In the genomic region with DNA sequence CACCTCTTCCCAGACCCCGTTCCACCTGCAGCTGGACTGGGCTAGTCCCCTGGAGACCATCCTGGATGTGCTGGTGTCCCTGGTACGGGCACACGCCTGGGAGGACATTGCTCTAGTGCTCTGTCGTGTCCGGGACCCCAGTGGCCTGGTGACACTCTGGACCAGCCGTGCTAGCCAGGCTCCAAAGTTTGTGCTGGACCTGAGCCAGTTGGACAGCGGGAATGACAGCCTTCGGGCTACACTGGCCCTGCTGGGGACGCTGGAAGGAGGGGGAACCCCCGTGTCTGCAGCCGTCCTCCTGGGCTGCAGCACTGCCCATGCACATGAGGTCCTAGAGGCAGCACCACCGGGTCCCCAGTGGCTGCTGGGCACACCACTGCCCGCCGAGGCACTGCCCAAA, we compare ENCODE assay signal across 12 mouse cellular contexts. TPM values are rescaled to one million over a fixed set of nuclear protein-coding genes. Genes with fewer than 3 reads are reported as not detected.
DNase-seq lines count a peak whose midpoint lies in the region; ATAC-seq and TF ChIP-seq lines count a peak whose summit lies in the region.
"Had no signal": no experiment of that assay in that cellular context is flagged by ENCODE, and none has a peak within 500 bp of the region (broad histone marks: within the 10 kb centered on the region; RNA-seq: fewer than 3 reads in every experiment).

No protein-coding gene starts in this region.

- 57% methylated on average over 14 of the region's 14 CpGs for WGBS in hindbrain, embryonic 13.5 days
- WGBS in hindbrain, postnatal 0 days, result 51% methylated on average over 14 of the region's 14 CpGs
- WGBS in lung, postnatal 0 days, result 41% methylated on average over 14 of the region's 14 CpGs
- 49% methylated on average over 14 of the region's 14 CpGs for whole genome bisulfite sequencing in liver, embryonic 16.5 days (ENCODE audit: insufficient replicate concordance)

- no peak overlapping the region for H3K4me2 ChIP-seq in hindbrain, embryonic 13.5 days
- no peak overlapping the region for H3K4me2 ChIP-seq in hindbrain, postnatal 0 days (ENCODE audit: low read depth, low read length)
- H3K4me2 ChIP-seq in lung, postnatal 0 days (replicated peaks; ENCODE audit: low read depth, low read length), result no peak overlapping the region
- H3K4me2 ChIP-seq in liver, embryonic 16.5 days (ENCODE audit: low read depth, low read length), result no peak overlapping the region

- TF ChIP-seq EP300 in lung, postnatal 0 days (IDR thresholded peaks at IDR 0.05), result no peak

- ATAC-seq in hindbrain, embryonic 13.5 days (ENCODE audit: low FRiP score), result no peak
- no peak for ATAC-seq in hindbrain, postnatal 0 days
- no peak for ATAC-seq in lung, postnatal 0 days
- ATAC-seq in liver, embryonic 16.5 days (ENCODE audit: low read depth), result peak; percentile 48; the same call in 1 of the 2 replicates

- no peaks in the 10 kb centered on the region for H3K9me3 ChIP-seq in hindbrain, embryonic 13.5 days
- H3K9me3 ChIP-seq in hindbrain, postnatal 0 days (ENCODE audit: low read length), result no peaks in the 10 kb centered on the region
- no peaks in the 10 kb centered on the region for H3K9me3 ChIP-seq in lung, postnatal 0 days (ENCODE audit: low read length)
- peaks cover 20% of the 10 kb centered on the region for H3K9me3 ChIP-seq in liver, embryonic 16.5 days (replicated peaks; ENCODE audit: control insufficient read depth, low read length)

- peaks cover 50% of the 10 kb centered on the region for H3K36me3 ChIP-seq in hindbrain, embryonic 13.5 days
- H3K36me3 ChIP-seq in hindbrain, postnatal 0 days (ENCODE audit: insufficient read depth, low read length), result peaks cover 12% of the 10 kb centered on the region; the same call in 1 of the 2 replicates
- peaks cover 27% of the 10 kb centered on the region for H3K36me3 ChIP-seq in lung, postnatal 0 days (ENCODE audit: insufficient read depth, low read length)
- H3K36me3 ChIP-seq in liver, embryonic 16.5 days (ENCODE audit: control insufficient read depth, insufficient read depth), result peaks cover 26% of the 10 kb centered on the region

- no peak overlapping the region for H3K27ac ChIP-seq in hindbrain, embryonic 13.5 days
- H3K27ac ChIP-seq in hindbrain, postnatal 0 days, result no peak overlapping the region
- no peak overlapping the region for H3K27ac ChIP-seq in lung, postnatal 0 days (ENCODE audit: low read length)
- no peak overlapping the region for H3K27ac ChIP-seq in liver, embryonic 16.5 days (ENCODE audit: low read length)
- H3K27ac ChIP-seq: heart, adult 2 months had no signal

- H3K27me3 ChIP-seq in hindbrain, embryonic 13.5 days, result peaks cover 57% of the 10 kb centered on the region
- H3K27me3 ChIP-seq in hindbrain, postnatal 0 days (ENCODE audit: insufficient read depth, low read length), result peaks cover 9% of the 10 kb centered on the region; the same call in 1 of the 2 replicates
- peaks cover 6% of the 10 kb centered on the region; the same call in 1 of the 2 replicates for H3K27me3 ChIP-seq in lung, postnatal 0 days (replicated peaks; ENCODE audit: insufficient read depth, low read length)
- peaks cover 35% of the 10 kb centered on the region for H3K27me3 ChIP-seq in liver, embryonic 16.5 days (ENCODE audit: control insufficient read depth, insufficient read depth, low read depth, low read length)

- TF ChIP-seq CTCF in hindbrain, postnatal 0 days (IDR thresholded peaks at IDR 0.05; ENCODE audit: low read depth), result no peak
- no peak for TF ChIP-seq CTCF in lung, postnatal 0 days (IDR thresholded peaks at IDR 0.05)

- no peak overlapping the region for H3K4me3 ChIP-seq in hindbrain, embryonic 13.5 days
- no peak overlapping the region for H3K4me3 ChIP-seq in hindbrain, postnatal 0 days (ENCODE audit: low read length)
- no peak overlapping the region for H3K4me3 ChIP-seq in lung, postnatal 0 days (ENCODE audit: low read depth, low read length)
- H3K4me3 ChIP-seq in liver, embryonic 16.5 days (ENCODE audit: low read depth, low read length), result no peak overlapping the region
- H3K4me3 ChIP-seq: heart, adult 2 months had no signal

- 0 out of 2 replicates have a peak overlapping the region, but pooled peaks have one; percentile 35 for H3K9ac ChIP-seq in hindbrain, embryonic 13.5 days
- no peak overlapping the region for H3K9ac ChIP-seq in hindbrain, postnatal 0 days (replicated peaks; ENCODE audit: low read length)
- no peak overlapping the region for H3K9ac ChIP-seq in lung, postnatal 0 days (replicated peaks; ENCODE audit: low read depth)
- no peak overlapping the region for H3K9ac ChIP-seq in liver, embryonic 16.5 days (ENCODE audit: low read depth, low read length)

- peak; percentile 60 for DNase-seq in adrenal gland, postnatal 10 days
- no peak for DNase-seq in adrenal gland, postnatal 25 days
- no peak for DNase-seq in hindbrain, postnatal 0 days (ENCODE audit: low spot score)
- DNase-seq in lung, postnatal 0 days (ENCODE audit: low spot score), result peak; percentile 27
- no peak for DNase-seq in lung, adult 18-20 months
- no peak for DNase-seq in frontal cortex, postnatal 36 days (ENCODE audit: low spot score in 2 of 2)
- DNase-seq: cerebellum, adult 11 months; embryo, embryonic 11 days; right cerebral cortex, postnatal 25 days had no signal

- peaks cover 10% of the 10 kb centered on the region for H3K4me1 ChIP-seq in hindbrain, embryonic 13.5 days (replicated peaks)
- H3K4me1 ChIP-seq in hindbrain, postnatal 0 days (ENCODE audit: insufficient read depth, low read length), result peaks cover 10% of the 10 kb centered on the region
- H3K4me1 ChIP-seq in lung, postnatal 0 days (ENCODE audit: insufficient read depth, low read depth, low read length), result 0 out of 2 replicates have a peak, but pooled peaks cover 4% of the 10 kb centered on the region
- peaks cover 3% of the 10 kb centered on the region for H3K4me1 ChIP-seq in liver, embryonic 16.5 days (ENCODE audit: control insufficient read depth, low read depth, low read length)

RNA-seq across cellular contexts. Expression of a gene that starts 2.3 kb away (rescaled TPM):
- total RNA-seq in adrenal gland, postnatal 10 days (2021), result under 1 TPM; 0.27 to 0.36 TPM
- 0.12 TPM in 1 of 2 replicates, not detected in the other for total RNA-seq in adrenal gland, postnatal 25 days (2021)
- polyA plus RNA-seq in hindbrain, embryonic 13.5 days (2015; fragmentation: Nextera tagmentation; extraction: Ambion mirVana), result 0.61 and 0.65 TPM in 2 replicates
- 0.68 and 0.97 TPM in 2 replicates for total RNA-seq in hindbrain, postnatal 0 days (2014; rRNA removed)
- 0.20 and 0.51 TPM in 2 replicates for polyA plus RNA-seq in hindbrain, postnatal 0 days (2015; fragmentation: Nextera tagmentation; extraction: Ambion mirVana)
- 0.24 and 0.32 TPM in 2 replicates for polyA plus RNA-seq in lung, postnatal 0 days (2015; fragmentation: Nextera tagmentation; extraction: Ambion mirVana)
- polyA plus RNA-seq in liver, embryonic 16.5 days (2015; fragmentation: Nextera tagmentation; extraction: Ambion mirVana), result 0.08 TPM in 1 of 2 replicates, not detected in the other

RNA-seq across cellular contexts. Expression of a gene that starts 11.3 kb away (rescaled TPM):
- 100 to 1,000 TPM; 143 to 146 TPM for total RNA-seq in adrenal gland, postnatal 10 days (2021)
- 159 and 161 TPM in 2 replicates for total RNA-seq in adrenal gland, postnatal 25 days (2021)
- polyA plus RNA-seq in hindbrain, embryonic 13.5 days (2015; fragmentation: Nextera tagmentation; extraction: Ambion mirVana), result 16.0 and 16.3 TPM in 2 replicates
- 161 and 179 TPM in 2 replicates for total RNA-seq in hindbrain, postnatal 0 days (2014; rRNA removed)
- 25.6 and 27.1 TPM in 2 replicates for polyA plus RNA-seq in hindbrain, postnatal 0 days (2015; fragmentation: Nextera tagmentation; extraction: Ambion mirVana)
- polyA plus RNA-seq in lung, postnatal 0 days (2015; fragmentation: Nextera tagmentation; extraction: Ambion mirVana), result 26.7 and 27.6 TPM in 2 replicates
- 3.0 and 4.8 TPM in 2 replicates for polyA plus RNA-seq in liver, embryonic 16.5 days (2015; fragmentation: Nextera tagmentation; extraction: Ambion mirVana)

RNA-seq across cellular contexts. Expression of a gene that starts 12.9 kb away (rescaled TPM):
- total RNA-seq in adrenal gland, postnatal 10 days (2021), result 10 to 100 TPM; 32.4 to 34.9 TPM
- total RNA-seq in adrenal gland, postnatal 25 days (2021), result 32.4 and 35.5 TPM in 2 replicates
- 77.4 and 77.9 TPM in 2 replicates for polyA plus RNA-seq in hindbrain, embryonic 13.5 days (2015; fragmentation: Nextera tagmentation; extraction: Ambion mirVana)
- 74.6 and 81.6 TPM in 2 replicates for total RNA-seq in hindbrain, postnatal 0 days (2014; rRNA removed)
- polyA plus RNA-seq in hindbrain, postnatal 0 days (2015; fragmentation: Nextera tagmentation; extraction: Ambion mirVana), result 109 TPM in 2 replicates
- 32.8 and 44.2 TPM in 2 replicates for polyA plus RNA-seq in lung, postnatal 0 days (2015; fragmentation: Nextera tagmentation; extraction: Ambion mirVana)
- polyA plus RNA-seq in liver, embryonic 16.5 days (2015; fragmentation: Nextera tagmentation; extraction: Ambion mirVana), result 42.2 and 44.7 TPM in 2 replicates

RNA-seq across cellular contexts. Expression of a gene that starts 15.6 kb away (rescaled TPM):
- total RNA-seq in adrenal gland, postnatal 10 days (2021), result 10 to 100 TPM; 46.8 to 57.8 TPM
- 28.3 and 29.8 TPM in 2 replicates for total RNA-seq in adrenal gland, postnatal 25 days (2021)
- 43.7 and 53.1 TPM in 2 replicates for polyA plus RNA-seq in hindbrain, embryonic 13.5 days (2015; fragmentation: Nextera tagmentation; extraction: Ambion mirVana)
- total RNA-seq in hindbrain, postnatal 0 days (2014; rRNA removed), result 17.2 and 17.9 TPM in 2 replicates
- 15.0 and 16.4 TPM in 2 replicates for polyA plus RNA-seq in hindbrain, postnatal 0 days (2015; fragmentation: Nextera tagmentation; extraction: Ambion mirVana)
- 483 and 567 TPM in 2 replicates for polyA plus RNA-seq in lung, postnatal 0 days (2015; fragmentation: Nextera tagmentation; extraction: Ambion mirVana)
- 42.5 and 44.9 TPM in 2 replicates for polyA plus RNA-seq in liver, embryonic 16.5 days (2015; fragmentation: Nextera tagmentation; extraction: Ambion mirVana)

RNA-seq across cellular contexts. Expression of a gene that starts 23.5 kb away (rescaled TPM):
- 10 to 100 TPM; 16.0 to 19.8 TPM for total RNA-seq in adrenal gland, postnatal 10 days (2021)
- 24.2 and 29.1 TPM in 2 replicates for total RNA-seq in adrenal gland, postnatal 25 days (2021)
- polyA plus RNA-seq in hindbrain, embryonic 13.5 days (2015; fragmentation: Nextera tagmentation; extraction: Ambion mirVana), result 5.2 and 6.1 TPM in 2 replicates
- total RNA-seq in hindbrain, postnatal 0 days (2014; rRNA removed), result 11.6 and 19.1 TPM in 2 replicates
- polyA plus RNA-seq in hindbrain, postnatal 0 days (2015; fragmentation: Nextera tagmentation; extraction: Ambion mirVana), result 2.3 and 2.4 TPM in 2 replicates
- polyA plus RNA-seq in lung, postnatal 0 days (2015; fragmentation: Nextera tagmentation; extraction: Ambion mirVana), result 5.5 and 6.5 TPM in 2 replicates
- polyA plus RNA-seq in liver, embryonic 16.5 days (2015; fragmentation: Nextera tagmentation; extraction: Ambion mirVana), result 8.6 and 9.0 TPM in 2 replicates

Comparison
In these comparisons a context has a peak if more than half of its experiments do, and no peak if none do; other contexts are left out.
1. DNase-seq: peak in adrenal gland, postnatal 10 days (single experiment) and lung, postnatal 0 days (single experiment); none in adrenal gland, postnatal 25 days (single experiment), hindbrain, postnatal 0 days (single experiment), lung, adult 18-20 months (0 of 2) and frontal cortex, postnatal 36 days (0 of 2).